Mouse (Mus musculus) ES-Bruce4 (cell line): Measurements from ENCODE around the gene Cacna2d3.

ENCODE experiments used
- CTCF ChIP-seq: IDR thresholded peaks from one replicate; pipeline ENCODE4 v1.8.1; 2011; ENCODE audit warnings: low read depth, low read length
- EP300 ChIP-seq: IDR thresholded peaks from 2 replicates; pipeline ENCODE4 v1.6.1; 2011; ENCODE audit warnings: low read depth, low read length; ENCODE audit not compliant: insufficient read depth

DNA sequence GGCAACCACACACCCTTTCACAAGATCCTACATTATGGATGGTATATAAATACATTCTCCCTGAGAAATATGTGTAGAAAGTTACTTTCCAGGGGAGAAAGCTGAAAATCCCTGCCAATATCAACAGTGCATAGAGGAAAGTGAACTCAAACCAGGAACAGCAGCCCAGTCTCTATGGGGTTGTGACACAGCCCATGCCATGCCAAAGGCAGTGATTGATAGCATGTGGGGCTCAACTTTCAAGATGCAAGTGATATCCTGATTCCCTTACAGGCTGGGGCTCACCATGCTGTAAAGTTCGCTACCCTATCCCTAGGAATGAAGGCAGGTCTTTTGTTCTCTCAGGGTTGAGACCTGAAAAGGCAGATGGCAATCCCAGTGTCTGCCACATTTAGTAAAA, 229.9 kb downstream of the Cacna2d3 start:
- TF ChIP-seq CTCF (no peak), EP300 (no peak)
